Mouse (Mus musculus) layer of hippocampus, adult 9-11 months (tissue): ENCODE results near the gene Mras.

Experiments
- DNase-seq: peaks from one replicate; pipeline ENCODE4 v3.0.0; 2022

The Mras gene

DNA sequence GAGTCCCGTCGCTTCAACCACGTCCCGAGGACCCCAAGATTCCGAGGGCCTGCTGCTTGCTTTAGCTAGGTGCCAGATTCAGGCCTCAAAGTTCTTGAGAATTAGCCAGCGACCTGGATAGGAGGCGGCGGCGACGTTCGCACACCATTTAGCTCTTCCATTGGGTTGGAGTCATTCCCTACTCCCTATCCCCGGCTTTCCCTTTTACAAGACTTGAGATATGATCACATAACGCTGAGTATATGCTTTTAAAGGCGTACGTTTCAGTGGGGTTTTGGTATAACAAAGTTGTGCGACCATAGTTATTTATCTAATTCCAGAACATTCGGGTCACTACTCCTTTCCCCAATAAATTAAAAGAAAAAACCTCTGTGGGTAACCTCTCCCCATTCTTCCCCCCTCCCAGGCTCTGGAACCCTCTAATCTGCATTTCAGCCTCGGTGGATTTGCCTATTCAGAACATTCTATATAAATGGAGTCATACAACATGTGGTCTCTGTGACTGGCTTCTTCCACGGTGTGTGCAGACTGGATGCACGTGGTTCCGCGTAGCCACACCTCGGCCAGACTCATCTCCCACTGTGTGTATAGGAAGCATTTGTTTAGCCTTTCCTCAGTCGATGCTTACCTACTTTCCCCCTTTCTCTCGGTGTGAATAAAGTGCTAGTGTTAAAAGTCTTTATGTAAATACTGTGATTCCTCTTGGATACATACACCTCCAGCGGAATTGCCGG, at the start of gene Mras:
Gene Mras, minus strand, starts transcription at position 351 of the 734 bp plus-strand sequence.
- no peak for DNase-seq

DNA sequence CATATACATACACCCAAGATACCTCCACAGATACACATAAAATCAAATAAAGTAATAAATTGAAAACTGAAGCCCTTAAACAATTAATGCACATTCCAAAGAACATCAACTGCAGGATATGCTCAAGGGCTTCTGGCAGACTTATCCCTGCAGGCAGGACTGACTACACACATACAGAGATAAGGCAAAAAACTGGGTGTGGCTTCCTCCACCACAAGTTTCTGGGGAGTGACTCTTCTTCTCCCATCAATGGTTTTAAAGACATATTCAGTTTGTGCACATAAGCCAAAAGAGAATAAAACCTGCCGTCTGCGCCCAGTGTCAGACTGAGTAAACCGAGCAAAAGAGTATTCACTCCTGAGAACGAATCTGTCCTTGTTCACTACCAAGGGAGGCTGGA, 48.0 kb upstream of the Mras start:
- no peak for DNase-seq

DNA sequence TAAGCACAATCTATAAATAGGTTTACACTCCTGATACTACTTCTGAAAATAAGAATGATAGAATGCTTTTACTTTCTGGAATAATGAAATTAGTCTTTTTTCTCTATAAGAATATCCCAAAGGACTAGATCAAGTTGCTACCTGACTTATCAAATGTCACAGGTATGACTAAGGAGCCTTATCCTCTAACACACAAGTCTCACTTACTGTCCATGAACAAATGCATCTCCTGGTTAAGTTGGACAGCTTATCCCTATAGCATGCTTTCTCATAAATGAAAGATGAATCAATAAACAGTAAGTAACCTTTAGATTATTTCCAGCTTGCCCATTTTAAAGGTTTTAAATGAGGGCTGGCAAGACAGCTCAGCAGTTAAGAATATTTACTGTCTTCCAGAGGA, 47.5 kb upstream of the Mras start:
- no peak for DNase-seq

DNA sequence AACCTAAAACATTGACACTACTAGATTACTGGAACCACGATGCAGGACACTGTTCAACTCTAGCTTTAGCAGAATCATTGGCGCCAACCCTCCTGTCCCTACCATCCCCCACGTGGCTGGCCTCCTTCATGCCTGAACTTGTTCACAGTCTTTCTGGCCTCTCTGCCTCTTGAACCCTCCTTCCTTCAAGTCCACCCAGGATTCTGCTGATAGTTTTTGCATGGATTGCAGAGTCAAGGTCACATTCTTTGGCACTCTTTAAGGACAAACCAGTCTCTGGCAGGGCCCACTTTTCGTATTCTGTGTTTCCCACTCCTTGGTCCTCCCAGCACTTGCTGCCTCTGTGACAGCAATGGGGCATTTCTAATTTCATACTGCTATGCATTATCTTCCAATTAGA, 46.0 kb upstream of the Mras start:
- DNase-seq = no peak

DNA sequence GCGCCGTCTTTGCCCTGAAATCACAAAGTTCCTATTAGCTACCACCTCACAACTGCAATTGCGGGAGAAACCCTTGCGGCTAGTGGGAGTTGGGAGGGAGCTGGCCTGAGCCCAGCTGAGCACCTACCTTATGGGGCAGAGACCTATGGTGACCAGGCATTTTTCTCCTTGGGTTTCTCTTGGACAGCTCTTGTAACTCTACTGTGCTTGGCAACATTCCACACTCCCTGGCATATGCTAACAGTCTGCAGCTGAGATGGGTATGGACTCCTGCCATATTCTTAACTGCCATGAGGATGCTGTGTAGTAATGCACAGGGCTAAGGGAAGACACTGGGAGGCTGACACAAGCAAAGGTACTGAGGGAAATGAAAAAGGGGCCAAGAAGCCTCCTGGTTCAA, 43.6 kb upstream of the Mras start:
- no peak for DNase-seq

DNA sequence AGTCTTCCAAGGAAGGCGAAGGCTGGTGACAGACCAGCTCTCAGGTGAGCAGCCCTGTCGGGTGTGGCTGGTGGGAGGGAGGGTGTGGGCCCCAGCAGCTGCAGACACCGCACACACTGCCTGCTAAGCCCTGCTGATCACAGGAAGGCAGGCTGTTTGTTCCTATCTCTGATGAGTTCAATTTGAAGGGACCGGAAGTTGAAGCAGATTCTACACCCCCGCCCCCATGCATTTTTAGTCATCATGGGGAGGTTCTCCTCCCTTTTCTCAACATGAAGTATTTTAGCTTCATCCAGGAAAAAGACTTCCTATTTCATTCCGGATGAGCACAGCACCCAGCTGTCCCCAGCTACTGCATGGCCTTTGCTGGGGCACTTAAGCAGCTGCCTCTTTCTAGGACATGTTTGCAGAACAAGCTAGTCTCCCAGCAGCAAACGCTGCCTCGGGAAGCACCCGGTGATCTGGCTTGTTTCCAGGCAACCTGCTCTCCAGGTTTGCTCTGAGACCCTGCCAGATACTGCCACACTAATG, 42.1 kb upstream of the Mras start:
- DNase-seq = peak; percentile 53

DNA sequence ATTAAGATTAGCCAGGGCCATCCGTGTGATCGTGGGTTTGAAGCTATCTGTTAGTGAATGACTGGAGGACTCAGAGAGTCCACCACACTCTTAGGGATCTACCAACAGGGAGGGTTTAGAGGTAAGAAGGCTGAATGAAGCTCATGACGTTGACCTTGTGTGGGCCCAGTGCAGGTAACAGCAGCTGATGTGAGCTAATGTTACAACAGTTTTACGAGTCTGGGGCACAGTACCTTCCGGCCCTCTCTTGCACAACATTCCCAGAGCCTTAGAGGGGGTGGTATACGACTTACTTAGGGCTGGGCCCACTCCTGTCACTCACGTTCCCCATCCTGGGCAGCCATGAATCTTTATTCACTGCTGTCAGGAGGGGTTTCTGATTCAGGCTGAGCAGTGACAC, 34.2 kb upstream of the Mras start:
- no peak for DNase-seq

DNA sequence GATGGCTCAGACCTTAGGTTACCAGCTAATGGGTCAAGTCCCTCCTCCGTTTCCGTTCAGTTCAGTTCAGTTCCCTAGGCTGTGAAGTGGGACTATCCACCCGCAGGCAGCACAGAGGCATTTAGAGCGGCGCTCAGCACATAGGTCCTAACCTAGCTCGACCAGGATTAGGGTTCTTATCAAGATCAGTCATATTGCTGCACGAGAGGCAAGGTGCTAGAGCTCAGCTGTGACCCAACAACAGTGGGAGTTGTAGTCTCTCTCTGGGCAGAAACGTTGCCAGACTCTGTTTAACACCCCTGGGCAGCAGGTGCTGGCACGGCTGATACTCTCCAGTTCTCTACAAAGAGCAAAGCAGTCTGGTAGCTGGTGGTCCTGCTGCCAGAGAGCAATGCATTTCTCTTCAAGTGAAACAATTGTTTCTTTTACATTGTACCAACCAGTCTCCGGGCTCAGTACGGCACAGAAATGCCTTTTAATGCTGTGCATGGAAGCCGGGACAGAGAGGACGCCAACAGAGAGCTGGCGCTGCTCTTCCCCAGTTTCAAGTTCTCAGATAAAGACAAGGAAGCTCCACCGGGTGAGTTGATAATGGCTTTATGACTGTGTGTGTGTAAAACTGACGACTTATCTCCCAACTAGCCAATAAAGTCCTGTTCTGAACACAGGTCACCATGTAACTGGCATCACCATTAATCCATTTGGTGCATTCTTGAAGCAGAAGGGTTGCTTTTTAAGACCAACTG, 33.3 kb upstream of the Mras start:
- no peak for DNase-seq

DNA sequence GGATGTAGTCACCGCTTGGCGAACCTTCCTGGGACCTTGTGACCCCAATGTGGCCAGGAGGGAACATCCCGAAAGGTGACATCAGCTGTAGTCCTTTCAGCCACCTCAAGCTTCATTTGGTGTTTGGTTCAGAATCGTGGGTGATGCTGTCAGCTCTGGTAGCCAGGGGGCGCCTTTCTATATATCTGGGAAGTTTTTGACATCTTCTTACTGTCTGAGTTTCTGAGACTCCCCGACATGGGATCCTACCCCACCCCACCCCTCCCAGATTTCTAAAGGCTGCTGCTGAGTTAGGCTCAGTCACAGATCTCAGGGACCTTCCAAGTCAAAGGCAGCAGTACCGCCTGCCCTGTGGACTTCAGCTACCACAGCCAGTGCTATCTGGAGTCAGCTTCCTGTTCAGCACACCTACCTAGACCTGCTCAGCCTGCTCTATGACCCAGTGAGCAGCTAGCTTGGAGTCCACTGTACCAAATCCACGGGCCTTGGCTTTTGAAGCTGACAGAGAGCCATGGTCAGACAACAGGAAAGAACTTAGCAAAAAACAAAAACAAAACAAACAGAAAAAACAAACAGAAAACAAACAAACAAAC, 32.6 kb upstream of the Mras start:
- DNase-seq = no peak

DNA sequence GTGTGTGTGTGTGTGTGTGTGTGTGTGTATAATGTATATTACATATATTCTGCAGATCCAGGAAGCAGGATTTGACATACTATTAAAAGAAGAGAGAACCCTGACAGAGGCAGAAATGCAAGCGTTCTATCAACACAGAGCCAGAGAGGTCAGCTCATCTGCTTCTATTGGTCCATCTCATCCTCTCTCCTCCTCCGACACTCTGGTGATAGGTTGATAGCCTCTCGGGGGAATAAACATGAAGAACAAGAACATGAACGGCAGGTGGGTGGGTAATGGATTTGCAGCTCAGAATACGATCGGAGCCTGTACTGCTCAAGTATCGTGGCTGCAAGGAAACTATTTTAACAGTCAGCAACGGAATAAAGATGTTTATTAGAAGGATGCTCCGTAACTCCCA, 31.4 kb upstream of the Mras start:
- no peak for DNase-seq

DNA sequence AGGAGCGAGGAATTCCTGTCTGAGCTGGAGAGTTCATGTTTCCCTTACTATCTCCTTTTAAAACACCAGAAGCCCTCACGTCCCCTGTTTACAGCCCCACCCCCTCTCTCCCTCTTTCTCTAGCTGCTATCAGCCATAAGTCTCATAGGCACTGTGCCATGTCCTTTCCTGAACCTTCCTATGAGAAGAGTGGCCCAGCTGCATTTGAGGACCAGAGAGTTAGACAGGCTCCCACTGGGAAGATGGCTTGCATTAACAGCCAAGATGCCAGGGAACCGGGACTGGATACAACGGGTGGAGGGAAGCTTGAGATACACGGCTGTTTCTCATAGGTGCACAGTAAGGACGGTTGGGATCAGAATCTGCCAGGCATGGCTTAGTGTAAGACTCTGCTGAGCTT, 27.7 kb upstream of the Mras start:
- DNase-seq = no peak

DNA sequence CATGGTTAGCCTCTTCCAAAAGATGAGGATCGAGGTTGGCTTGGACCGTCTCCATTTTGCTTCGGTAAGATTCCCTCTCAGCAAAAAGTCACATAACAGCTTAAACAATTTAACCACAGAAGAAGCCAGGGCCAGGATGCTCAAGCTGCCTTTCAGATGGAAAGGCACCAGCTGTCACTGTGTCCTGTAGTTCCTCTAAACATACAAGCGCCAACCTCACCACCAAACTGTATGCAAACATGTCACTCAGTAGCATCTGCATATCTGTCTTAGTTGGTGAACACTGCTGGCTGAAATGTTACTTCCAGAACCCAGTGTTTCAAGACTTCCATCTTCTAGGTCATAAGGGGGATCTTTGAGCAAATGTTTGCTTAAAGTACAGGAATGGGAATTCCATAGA, 22.5 kb upstream of the Mras start:
- no peak for DNase-seq

DNA sequence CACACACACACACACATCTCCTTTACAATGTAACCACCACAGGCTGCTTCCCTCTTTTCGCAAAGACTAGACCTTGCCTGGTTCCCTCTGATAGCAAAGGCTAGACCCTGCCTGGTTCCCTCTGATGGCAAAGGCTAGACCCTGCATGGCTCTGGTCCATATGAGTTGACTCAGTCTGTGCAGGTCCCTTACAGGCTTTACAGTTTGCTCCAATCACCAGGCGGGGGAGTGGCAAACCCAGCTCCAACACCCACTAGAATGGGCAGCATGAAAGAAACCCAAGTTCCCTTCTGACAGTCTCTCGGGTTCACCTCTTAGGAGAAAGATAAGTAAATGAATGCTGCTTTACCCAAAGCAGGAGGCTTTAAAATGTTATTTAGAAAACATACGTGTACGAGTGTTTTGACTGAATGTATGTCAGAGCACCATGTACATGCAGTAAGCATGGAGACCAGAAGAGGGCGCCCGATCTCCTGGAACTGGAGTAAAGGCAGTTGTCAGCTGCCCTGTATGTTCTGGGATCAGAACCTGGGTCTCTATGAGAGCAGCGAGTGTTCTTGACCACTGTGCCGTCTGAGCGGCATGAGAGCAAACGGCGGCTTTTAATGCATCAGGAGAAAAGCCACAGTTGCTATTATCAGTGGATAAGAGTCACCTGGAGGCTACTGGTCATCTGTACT, 21.5 kb upstream of the Mras start:
- DNase-seq = no peak

DNA sequence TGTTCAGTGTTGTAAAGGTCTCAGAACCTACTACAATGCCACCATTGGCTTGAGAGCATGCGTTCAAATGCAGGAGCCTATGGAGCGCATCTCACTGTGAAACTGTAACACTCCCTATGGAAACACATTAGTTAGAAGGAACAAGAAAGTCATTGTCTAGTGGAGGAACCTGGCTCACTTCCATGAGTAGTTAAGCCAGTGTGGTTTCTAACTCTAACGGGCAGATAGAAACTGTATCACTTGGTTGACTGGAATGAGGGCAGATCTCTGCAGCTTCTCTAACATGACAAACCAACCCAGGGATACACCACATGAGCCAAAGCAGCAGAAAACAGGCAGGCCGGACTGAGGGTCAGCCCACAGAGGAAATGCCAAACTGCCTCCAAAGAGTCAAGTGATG, 17.0 kb upstream of the Mras start:
- no peak for DNase-seq

DNA sequence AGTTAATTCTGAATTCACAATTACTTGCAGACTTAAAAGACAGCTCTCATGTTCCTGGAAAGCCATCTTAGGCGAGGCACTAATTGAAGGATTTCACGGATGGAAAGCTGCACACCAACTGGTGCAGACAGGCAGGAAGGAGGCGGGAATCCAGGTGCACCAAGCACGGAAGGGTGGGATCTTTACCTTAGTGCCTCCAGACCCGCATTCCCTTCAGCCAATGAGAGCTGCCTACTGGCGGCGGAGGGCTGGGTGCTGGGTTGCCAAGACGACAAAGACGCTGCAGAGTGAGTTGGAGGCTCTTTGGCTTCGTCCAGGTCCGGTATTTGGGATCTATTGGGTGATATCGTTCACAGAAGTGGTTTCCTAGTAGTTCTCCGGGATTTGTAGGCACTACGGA, 14.0 kb upstream of the Mras start, which contains the start of gene Nme9:
Gene Nme9, plus strand, starts transcription at position 315 of the 400 bp plus-strand sequence.
- DNase-seq = no peak

DNA sequence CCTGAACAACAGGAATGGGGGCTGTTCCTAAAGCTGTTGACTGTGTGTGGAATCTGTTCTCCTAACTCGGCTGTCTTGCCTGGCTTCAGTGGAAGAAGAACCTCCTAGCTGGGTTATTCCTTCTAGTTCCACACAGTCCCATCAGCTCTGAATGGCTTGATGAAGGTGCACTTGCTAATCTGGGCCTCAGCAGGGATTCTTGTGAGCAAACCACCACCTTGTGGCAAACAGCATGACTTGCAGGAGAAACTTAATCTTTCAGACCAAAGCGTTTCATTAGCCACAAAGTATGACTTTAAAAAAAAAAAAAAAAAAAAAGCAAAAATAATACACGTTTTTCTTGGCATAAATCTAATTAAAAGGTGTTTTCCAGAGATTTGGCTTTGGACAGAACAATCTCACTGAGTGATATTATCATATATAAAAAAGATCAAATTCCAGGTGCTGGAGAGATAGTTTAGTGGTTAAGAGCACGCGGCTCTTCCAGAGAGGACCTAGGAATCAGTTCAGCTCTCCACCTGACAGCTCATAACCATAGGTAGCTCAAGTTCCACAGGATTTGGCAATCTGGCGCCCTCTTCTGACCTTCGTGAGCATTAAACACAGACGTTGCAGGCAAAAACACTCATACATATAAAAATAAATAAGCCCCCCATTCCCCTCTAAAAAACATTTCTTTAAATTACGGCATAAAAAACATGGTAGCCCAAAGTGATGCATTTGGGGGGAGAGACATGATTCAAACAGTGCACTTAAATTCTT, 12.9 kb upstream of the Mras start:
- DNase-seq = no peak

DNA sequence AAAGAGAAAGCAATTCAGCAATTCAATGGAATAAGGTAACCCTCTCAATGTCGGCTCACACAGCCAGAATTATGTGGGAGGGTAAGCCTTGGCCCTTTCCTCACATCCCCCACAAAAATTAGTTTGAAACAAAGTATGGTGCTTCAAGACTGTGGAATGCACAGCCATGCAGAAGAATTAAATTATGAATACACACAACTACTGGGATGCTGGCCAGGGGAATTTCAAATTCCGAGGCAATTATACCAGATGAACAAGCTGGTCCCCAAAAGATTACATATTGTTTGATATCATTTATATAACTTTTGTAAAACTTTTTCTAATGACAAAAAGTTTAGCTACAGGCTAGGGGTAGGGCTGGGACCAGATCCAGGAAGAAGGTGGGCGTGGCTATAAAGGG, 10.1 kb upstream of the Mras start:
- DNase-seq = peak; percentile 67

DNA sequence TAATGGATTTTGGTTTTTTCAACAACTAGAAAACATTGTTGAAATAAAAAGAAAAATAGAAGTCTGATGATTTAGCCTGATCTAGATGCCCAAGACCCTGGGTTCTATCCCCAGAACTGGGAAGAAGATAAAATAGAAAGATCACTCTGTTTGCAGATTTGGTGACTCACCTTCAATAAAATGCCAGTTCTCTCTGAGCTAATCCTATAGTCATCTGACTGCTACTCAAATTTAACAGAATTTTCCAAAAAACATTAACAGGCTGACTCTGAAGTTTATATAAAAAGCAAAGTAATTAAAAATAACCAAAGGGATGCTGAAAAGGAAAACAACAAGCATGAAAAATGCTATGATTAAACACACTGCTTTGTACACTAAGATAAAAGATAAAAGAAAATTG, 9.1 kb upstream of the Mras start:
- DNase-seq = no peak

DNA sequence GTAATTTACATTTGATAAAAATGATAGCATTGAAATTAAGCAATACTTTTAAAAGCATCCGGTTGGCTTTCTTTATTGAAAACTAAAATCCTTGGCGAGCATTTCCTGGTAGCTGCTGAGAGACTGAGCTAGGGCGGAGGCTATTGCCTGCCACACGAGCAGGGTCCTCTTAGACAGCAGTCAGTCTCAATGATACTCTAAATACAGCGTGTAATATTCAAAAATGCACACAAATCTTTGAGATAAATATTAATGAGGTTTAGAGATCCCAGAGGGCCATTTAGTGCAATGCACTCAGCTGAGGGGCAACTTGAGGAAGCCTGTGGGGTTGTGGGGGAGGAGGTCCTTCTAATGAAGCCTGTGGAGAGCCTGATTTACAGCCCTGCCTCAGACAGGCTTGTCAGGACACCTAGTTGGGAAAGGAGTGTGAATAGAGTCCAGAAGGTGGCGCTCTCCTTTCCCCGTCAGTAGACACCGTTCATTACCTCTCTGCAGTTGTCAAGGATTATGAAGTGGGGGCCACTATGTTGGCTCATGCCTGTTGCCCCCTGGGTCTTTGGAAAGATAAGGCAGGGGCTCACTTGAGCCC, 7.5 kb upstream of the Mras start:
- no peak for DNase-seq

DNA sequence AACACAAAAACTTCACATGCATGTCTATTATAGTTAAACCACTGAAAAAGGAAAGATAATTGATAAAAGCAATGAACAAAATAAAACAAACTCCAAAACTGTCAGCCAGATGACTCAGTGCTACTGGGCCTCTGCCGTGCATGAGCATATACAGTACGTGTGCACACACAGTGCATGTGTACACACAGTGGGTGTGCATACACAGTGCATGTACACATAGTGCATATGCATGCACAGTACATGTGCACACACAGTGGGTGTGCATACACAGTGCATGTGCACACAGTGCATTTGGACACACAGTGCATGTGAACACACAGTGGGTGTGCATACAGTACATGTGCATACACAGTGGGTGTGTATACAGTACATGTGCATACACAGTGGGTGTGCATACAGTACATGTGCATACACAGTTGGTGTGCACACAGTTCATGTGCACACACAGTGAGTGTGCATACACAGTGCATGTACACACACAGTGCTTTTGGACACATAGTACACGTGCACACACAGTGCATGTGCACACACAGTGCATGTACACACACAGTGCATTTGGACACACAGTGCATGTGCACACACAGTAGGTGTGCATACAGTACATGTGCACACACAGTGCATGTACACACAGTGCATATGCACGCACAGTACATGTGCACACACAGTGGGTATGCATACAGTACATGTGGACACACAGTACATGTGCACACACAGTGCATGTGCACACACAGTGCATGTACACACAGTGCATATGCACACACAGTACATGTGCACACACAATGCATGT, 4.7 kb upstream of the Mras start:
- DNase-seq = no peak

DNA sequence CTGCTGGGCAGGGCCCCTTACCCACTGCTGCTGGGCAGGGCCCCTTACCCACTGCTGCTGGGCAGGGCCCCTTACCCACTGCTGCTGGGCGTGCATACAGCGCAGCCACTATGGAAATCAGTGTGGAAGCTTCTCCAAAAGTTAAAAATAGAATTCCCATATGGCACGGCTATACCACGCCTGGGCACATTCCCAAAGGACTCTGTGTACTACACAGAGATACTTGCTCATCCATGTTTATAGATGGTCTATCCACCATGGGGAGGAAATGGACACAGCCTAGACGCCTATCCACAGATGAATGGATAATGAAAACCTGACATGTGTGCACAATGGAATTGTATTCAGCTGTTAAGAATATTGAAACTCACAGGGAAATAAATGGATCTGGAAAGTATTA, 3.8 kb upstream of the Mras start:
- peak; percentile 62 for DNase-seq
